Mouse (Mus musculus) forebrain, embryonic 15.5 days (tissue): ENCODE measurements around the gene Txnrd2. TPM values are rescaled to one million over a fixed set of nuclear protein-coding genes. Genes with fewer than 3 reads are reported as not detected.

Source experiments
- ATAC-seq: fragments of 200-750 bp; cut with Nextera tagmentation; replicated peaks from 2 replicates; pipeline ENCODE4 v1.8.0; 2017; ENCODE audit warnings: mild to moderate bottlenecking, moderate TSS enrichment, moderate library complexity
- H3K27ac ChIP-seq: fragments of 300-500 bp; sonication (generic); replicated peaks from 2 replicates; pipeline ENCODE4 v1.5.1; 2015; ENCODE audit warnings: mild to moderate bottlenecking, inconsistent platforms
- H3K27me3 ChIP-seq: fragments of 300-500 bp; sonication (generic); 2 replicates; pipeline ENCODE4 v1.6.1; 2015; ENCODE audit warnings: inconsistent platforms
- H3K36me3 ChIP-seq: fragments of 300-500 bp; sonication (generic); 2 replicates; pipeline ENCODE4 v1.6.1; 2015; ENCODE audit warnings: mild to moderate bottlenecking, inconsistent platforms
- H3K4me1 ChIP-seq: fragments of 300-500 bp; sonication (generic); 2 replicates; pipeline ENCODE4 v1.6.1; 2015; ENCODE audit warnings: inconsistent platforms
- H3K4me2 ChIP-seq: fragments of 300-500 bp; sonication (generic); replicated peaks from 2 replicates; pipeline ENCODE4 v1.6.1; 2015; ENCODE audit warnings: mild to moderate bottlenecking, inconsistent platforms
- H3K4me3 ChIP-seq: fragments of 300-500 bp; sonication (generic); 2 replicates; pipeline ENCODE4 v1.5.1; 2015; ENCODE audit warnings: mild to moderate bottlenecking, inconsistent platforms
- H3K9ac ChIP-seq: fragments of 300-500 bp; sonication (generic); replicated peaks from 2 replicates; pipeline ENCODE4 v1.6.1; 2015; ENCODE audit warnings: mild to moderate bottlenecking, inconsistent platforms
- H3K9me3 ChIP-seq: fragments of 300-500 bp; sonication (generic); 2 replicates; pipeline ENCODE4 v1.6.1; 2016; ENCODE audit warnings: inconsistent platforms
- WGBS: fragments of 180-500 bp; shearing (Covaris S2); methylation state at CpG from one replicate; pipeline ENCODE4 v1.1.7; 2015; ENCODE audit warnings: mixed read lengths; 5-methylcytosine and 5-hydroxymethylcytosine counted together
- polyA plus RNA-seq: library from polyadenylated mRNA; unstranded; fragments of >200 nt; fragmentation: Nextera tagmentation; extraction: Ambion mirVana; gene quantifications from 2 replicates; pipeline ENCODE4 v1.2.1, GENCODE M21; 2015

The Txnrd2 gene
- polyA plus RNA-seq, 1 experiment from 2014 or later, result 26.3 TPM

DNA sequence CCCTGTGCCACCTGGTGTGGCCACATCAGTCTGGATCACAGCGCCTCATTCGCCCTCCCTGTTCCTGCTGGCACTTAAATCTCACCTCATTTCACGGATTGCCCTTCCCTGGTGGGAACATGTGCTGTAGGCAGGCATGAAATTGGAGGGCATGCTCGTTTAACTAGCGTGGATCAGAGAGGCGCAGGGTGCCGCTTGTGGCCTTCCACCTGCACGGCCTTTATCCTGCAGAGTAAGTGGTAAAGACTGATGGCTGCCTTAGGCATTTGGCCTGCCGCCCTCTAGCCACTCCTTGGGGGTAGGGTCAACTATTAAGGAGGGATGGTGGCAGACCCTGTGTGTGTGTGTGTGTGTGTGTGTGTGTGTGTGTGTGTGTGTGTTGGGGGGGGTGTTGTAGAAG, 35.8 kb downstream of the Txnrd2 start:
- no peak overlapping the region for H3K27ac ChIP-seq
- no peak overlapping the region for H3K4me3 ChIP-seq
- WGBS, result 63% methylated on average over 9 of the region's 9 CpGs
- ATAC-seq, result no peak
- H3K4me1 ChIP-seq, result peaks cover 15% of the 10 kb centered on the region
- no peaks in the 10 kb centered on the region for H3K9me3 ChIP-seq
- no peak overlapping the region for H3K4me2 ChIP-seq
- H3K36me3 ChIP-seq, result peaks cover 2% of the 10 kb centered on the region; the same call in 1 of the 2 replicates
- no peaks in the 10 kb centered on the region for H3K27me3 ChIP-seq
- H3K9ac ChIP-seq, result no peak overlapping the region

GRCm38 (mm10) chr16:18462598-18462997, 36.4 kb downstream of the Txnrd2 start:
- Histone ChIP-seq H3K27ac (no peak overlapping the region), H3K4me1 (peaks cover 15% of the 10 kb centered on the region), H3K27me3 (no peaks in the 10 kb centered on the region), H3K9me3 (no peaks in the 10 kb centered on the region), H3K4me2 (no peak overlapping the region), H3K4me3 (no peak overlapping the region), H3K9ac (no peak overlapping the region), H3K36me3 (no peaks in the 10 kb centered on the region)
- no peak for ATAC-seq
- WGBS, result 46% methylated on average over 8 of the region's 8 CpGs

- Histone ChIP-seq H3K36me3 (no peaks in the 10 kb centered on the region; the same call in 1 of the 2 replicates), H3K9ac (no peak overlapping the region), H3K4me3 (no peak overlapping the region), H3K4me2 (no peak overlapping the region), H3K4me1 (peaks cover 10% of the 10 kb centered on the region), H3K27ac (no peak overlapping the region), H3K9me3 (no peaks in the 10 kb centered on the region), H3K27me3 (no peaks in the 10 kb centered on the region)
- 80% methylated on average over 3 of the region's 3 CpGs for WGBS
- no peak for ATAC-seq
These were observed 38.1 kb downstream of the Txnrd2 start for GRCm38 (mm10) chr16:18464271-18464670.

DNA sequence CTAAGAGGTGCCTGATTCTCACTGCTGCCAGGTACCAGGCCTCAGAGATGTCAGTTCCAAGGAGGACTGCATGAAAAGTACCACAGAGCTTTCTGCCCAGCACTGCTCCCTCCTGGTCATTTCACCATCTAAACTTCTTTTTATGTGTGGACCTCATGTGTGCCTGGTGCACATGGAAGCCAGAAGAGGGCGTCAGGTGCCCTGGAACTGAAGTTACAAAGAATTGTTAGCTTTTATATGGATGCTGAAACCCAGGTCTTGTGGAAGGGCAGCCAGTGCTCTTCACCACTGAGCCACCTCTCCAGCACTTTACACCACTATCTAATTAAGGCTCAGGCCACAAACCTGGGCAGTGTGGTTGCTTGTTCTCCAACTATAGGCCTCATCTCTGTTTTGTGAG, 44.6 kb downstream of the Txnrd2 start:
- Histone ChIP-seq H3K9ac (no peak overlapping the region), H3K4me3 (no peak overlapping the region), H3K9me3 (no peaks in the 10 kb centered on the region), H3K36me3 (no peaks in the 10 kb centered on the region; the same call in 1 of the 2 replicates), H3K4me2 (no peak overlapping the region), H3K27me3 (no peaks in the 10 kb centered on the region), H3K4me1 (no peaks in the 10 kb centered on the region), H3K27ac (no peak overlapping the region)
- ATAC-seq, result no peak
- 18% methylated on average over 1 of the region's 1 CpGs for WGBS

DNA sequence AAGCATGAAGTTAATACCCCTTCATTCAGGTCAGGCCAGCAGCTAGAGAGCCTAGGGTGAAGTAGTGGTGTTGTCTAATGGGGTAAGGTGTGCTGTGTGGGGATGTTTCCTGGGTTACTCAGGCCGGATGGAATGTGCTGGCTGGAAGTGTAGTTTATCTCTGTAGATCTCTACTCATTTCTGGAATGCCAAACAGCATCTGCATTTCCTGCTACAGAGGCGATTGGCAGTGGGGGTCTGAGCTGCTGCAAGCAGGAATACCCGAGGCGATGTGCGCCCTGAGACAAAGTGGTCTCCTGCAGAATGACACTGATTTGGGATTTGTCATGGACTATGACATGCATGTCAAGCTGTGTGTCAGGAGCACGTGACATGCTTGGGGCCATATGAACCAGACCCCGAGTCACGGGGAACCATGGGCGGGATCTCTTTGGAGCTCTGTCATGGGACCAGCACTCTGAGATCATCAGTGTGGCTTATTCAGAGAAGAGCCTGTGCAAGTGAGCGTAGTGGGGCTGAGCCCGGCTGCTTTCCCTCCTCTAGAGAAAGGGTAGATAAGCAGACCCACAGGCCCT, 45.3 kb downstream of the Txnrd2 start:
- ATAC-seq, result no peak
- Histone ChIP-seq H3K27me3 (no peaks in the 10 kb centered on the region), H3K4me1 (no peaks in the 10 kb centered on the region), H3K4me2 (no peak overlapping the region), H3K9me3 (no peaks in the 10 kb centered on the region), H3K4me3 (no peak overlapping the region), H3K9ac (no peak overlapping the region), H3K36me3 (no peaks in the 10 kb centered on the region; the same call in 1 of the 2 replicates), H3K27ac (no peak overlapping the region)
- WGBS, result 88% methylated on average over 11 of the region's 11 CpGs

DNA sequence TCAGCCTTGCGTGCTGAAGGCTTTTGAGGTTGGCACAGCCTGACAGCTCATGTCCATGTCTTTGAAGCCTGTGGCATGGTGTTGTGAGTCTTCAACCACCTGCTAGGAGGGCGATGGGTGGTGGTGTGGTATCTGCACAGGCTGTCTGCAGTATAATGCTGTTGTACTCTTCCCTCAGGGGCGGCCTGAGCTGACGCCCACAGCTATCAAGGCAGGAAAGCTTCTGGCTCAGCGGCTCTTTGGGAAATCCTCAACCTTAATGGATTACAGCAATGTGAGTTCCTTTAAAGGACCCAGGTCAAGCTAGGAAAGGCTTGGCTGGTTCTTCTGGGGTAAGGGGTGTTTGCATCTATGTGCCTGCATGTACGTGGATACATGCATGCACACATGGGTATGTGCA, 45.8 kb downstream of the Txnrd2 start:
- H3K27ac ChIP-seq, result no peak overlapping the region
- no peaks in the 10 kb centered on the region for H3K4me1 ChIP-seq
- H3K9me3 ChIP-seq, result no peaks in the 10 kb centered on the region
- no peaks in the 10 kb centered on the region for H3K27me3 ChIP-seq
- H3K36me3 ChIP-seq, result no peaks in the 10 kb centered on the region; the same call in 1 of the 2 replicates
- no peak overlapping the region for H3K4me2 ChIP-seq
- no peak for ATAC-seq
- no peak overlapping the region for H3K9ac ChIP-seq
- no peak overlapping the region for H3K4me3 ChIP-seq
- 82% methylated on average over 6 of the region's 6 CpGs for WGBS

GRCm38 (mm10) chr16:18472416-18472815, 46.2 kb downstream of the Txnrd2 start:
- no peak overlapping the region for H3K27ac ChIP-seq
- H3K9ac ChIP-seq, result no peak overlapping the region
- H3K27me3 ChIP-seq, result no peaks in the 10 kb centered on the region
- H3K9me3 ChIP-seq, result no peaks in the 10 kb centered on the region
- WGBS, result 59% methylated on average over 4 of the region's 4 CpGs
- H3K36me3 ChIP-seq, result no peaks in the 10 kb centered on the region; the same call in 1 of the 2 replicates
- no peak overlapping the region for H3K4me3 ChIP-seq
- ATAC-seq, result no peak
- no peak overlapping the region for H3K4me2 ChIP-seq
- H3K4me1 ChIP-seq, result no peaks in the 10 kb centered on the region

DNA sequence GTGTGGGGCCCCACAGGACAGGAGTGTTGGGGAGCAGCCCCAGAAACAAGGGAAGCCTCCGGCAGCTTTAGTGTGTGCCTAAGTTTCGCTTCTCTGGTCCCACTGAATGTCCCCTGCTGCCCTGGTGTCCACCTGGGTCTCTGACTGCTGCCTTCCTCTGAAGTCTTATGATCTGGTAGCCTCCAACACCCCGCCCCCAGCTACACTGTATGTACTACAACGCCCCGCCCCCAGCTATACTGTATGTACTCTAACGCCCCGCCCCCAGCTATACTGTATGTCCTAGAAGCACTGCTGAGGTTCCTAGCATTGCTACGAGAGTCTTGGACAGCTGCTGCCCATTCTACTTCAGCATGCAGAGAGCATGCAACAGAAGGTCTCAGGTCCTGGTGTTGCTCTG, 46.8 kb downstream of the Txnrd2 start:
- H3K4me2 ChIP-seq, result no peak overlapping the region
- H3K27me3 ChIP-seq, result no peaks in the 10 kb centered on the region
- no peak for ATAC-seq
- no peaks in the 10 kb centered on the region for H3K9me3 ChIP-seq
- H3K9ac ChIP-seq, result no peak overlapping the region
- no peaks in the 10 kb centered on the region for H3K4me1 ChIP-seq
- no peak overlapping the region for H3K27ac ChIP-seq
- no peaks in the 10 kb centered on the region; the same call in 1 of the 2 replicates for H3K36me3 ChIP-seq
- H3K4me3 ChIP-seq, result no peak overlapping the region
- WGBS, result 89% methylated on average over 8 of the region's 8 CpGs

GRCm38 (mm10) chr16:18474021-18474420, 47.8 kb downstream of the Txnrd2 start:
- H3K4me1 ChIP-seq, result no peaks in the 10 kb centered on the region
- H3K4me3 ChIP-seq, result no peak overlapping the region
- no peaks in the 10 kb centered on the region for H3K27me3 ChIP-seq
- no peak overlapping the region for H3K27ac ChIP-seq
- no peaks in the 10 kb centered on the region; the same call in 1 of the 2 replicates for H3K36me3 ChIP-seq
- ATAC-seq, result no peak
- no peaks in the 10 kb centered on the region for H3K9me3 ChIP-seq
- 85% methylated on average over 2 of the region's 2 CpGs for WGBS
- no peak overlapping the region for H3K9ac ChIP-seq
- H3K4me2 ChIP-seq, result no peak overlapping the region

DNA sequence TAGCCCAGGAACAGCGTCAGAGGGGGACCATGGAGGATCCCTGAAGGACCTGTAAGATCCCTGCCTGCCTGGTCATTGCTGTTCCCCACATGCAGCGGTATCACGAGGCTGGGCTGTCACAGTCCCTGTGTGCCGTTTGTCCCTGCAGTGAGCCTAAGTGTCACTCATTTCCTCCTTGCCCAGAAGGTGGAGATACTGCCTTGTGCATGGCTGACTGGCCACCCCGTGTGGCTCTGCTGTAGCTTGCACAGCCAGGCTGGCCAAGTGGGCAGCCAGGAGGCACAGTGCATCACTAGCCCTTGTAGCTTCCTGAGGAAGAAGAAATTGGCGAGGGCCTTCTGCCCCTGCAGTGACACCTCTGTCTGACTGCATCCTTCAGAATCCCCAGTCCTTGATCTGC, 51.8 kb downstream of the Txnrd2 start:
- Histone ChIP-seq H3K27me3 (no peaks in the 10 kb centered on the region), H3K4me2 (no peak overlapping the region), H3K9me3 (no peaks in the 10 kb centered on the region), H3K9ac (no peak overlapping the region), H3K4me3 (no peak overlapping the region), H3K27ac (no peak overlapping the region), H3K4me1 (no peaks in the 10 kb centered on the region), H3K36me3 (no peaks in the 10 kb centered on the region)
- 72% methylated on average over 6 of the region's 6 CpGs for WGBS
- ATAC-seq, result no peak

GRCm38 (mm10) chr16:18479667-18480066, 53.5 kb downstream of the Txnrd2 start:
- no peak overlapping the region for H3K4me3 ChIP-seq
- peaks cover 5% of the 10 kb centered on the region for H3K4me1 ChIP-seq
- H3K27ac ChIP-seq, result no peak overlapping the region
- H3K36me3 ChIP-seq, result no peaks in the 10 kb centered on the region
- H3K27me3 ChIP-seq, result no peaks in the 10 kb centered on the region
- WGBS, result 18% methylated on average over 7 of the region's 7 CpGs
- H3K9ac ChIP-seq, result no peak overlapping the region
- H3K9me3 ChIP-seq, result no peaks in the 10 kb centered on the region
- no peak overlapping the region for H3K4me2 ChIP-seq
- no peak for ATAC-seq

GRCm38 (mm10) chr16:18480933-18481485, 54.8 kb downstream of the Txnrd2 start:
- Histone ChIP-seq H3K4me2 (no peak overlapping the region), H3K9me3 (no peaks in the 10 kb centered on the region), H3K27me3 (no peaks in the 10 kb centered on the region), H3K36me3 (no peaks in the 10 kb centered on the region), H3K27ac (no peak overlapping the region), H3K4me3 (no peak overlapping the region), H3K4me1 (peaks cover 7% of the 10 kb centered on the region), H3K9ac (no peak overlapping the region)
- ATAC-seq, result no peak
- WGBS, result 75% methylated on average over 4 of the region's 4 CpGs

- Histone ChIP-seq H3K27ac (no peak overlapping the region), H3K36me3 (no peaks in the 10 kb centered on the region), H3K9ac (no peak overlapping the region), H3K4me1 (peaks cover 7% of the 10 kb centered on the region), H3K9me3 (no peaks in the 10 kb centered on the region), H3K4me3 (no peak overlapping the region), H3K4me2 (no peak overlapping the region), H3K27me3 (no peaks in the 10 kb centered on the region)
- 93% methylated on average over 3 of the region's 3 CpGs for WGBS
- ATAC-seq, result no peak
These were observed 56.2 kb downstream of the Txnrd2 start for GRCm38 (mm10) chr16:18482431-18482830.
